Mouse (Mus musculus): ENCODE results near the gene Trappc12.

Gene Trappc12

DNA sequence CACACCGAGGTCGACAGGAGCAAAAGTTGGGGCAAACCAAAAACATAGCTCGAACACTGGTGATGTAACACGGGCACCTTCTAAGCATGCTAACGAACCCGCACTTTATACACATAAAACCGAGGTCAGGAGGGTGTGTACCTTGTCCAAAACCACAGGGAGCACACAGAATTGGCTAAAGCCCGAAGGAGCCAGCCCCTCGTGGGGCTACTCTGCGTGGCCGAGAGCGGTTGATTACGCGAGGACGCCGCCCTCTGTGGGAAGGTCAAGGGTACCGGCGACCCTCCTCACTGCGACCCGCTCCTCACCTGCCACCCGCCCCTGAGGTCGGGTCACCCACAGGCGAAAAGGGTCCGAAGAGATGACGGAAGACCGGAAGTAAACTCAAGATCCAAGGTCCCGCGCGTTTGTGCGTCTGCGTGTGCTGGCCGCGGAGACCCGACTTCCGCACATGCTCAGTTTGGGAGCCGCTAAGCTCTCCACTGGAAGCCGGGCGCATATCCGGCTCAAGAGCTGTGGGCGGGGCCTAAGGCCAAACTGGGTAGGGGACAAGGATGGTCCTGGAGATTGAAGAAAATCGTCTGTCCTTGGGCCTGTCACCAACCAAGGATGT, at the start of gene Trappc12:
Trappc12 (minus strand) TSS at position 452 of the 613 bp plus-strand sequence.
- peak; percentile 84 to 87 for DNase-seq (ENCODE audit: low spot score in 2 of 2)

GRCm38 (mm10) chr12:28799798-28800411, 49.6 kb upstream of the Trappc12 start:
- DNase-seq (ENCODE audit: low spot score in 2 of 2) = no peak

DNA sequence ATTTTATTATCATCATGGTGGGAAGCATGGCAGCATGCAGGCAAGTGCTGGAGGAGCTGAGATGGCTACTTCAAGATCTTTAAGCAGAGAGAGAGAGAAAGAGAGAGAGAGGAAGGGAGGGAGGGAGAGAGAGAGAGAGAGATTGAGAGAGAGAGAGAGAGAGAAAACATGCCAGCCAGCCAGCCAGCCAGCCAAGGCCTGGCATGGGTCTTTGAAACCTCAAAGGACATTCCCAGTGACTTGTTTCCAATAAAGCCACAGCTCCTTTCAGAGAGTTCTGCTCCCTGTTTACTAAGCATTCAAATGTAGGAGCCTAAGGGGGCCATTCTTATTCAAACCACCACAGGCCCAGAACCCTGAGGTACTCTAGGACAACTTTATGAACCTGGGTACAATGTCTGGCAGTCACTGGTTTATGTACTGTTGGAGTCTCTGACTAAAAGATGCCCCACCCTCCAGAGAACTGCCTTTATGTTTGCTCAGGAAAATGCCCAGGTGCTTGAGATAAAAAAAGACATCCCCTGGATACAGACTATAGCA, 46.7 kb upstream of the Trappc12 start:
- DNase-seq (ENCODE audit: low spot score in 2 of 2) = no peak

- no peak for DNase-seq (ENCODE audit: low spot score in 2 of 2)
Observed at GRCm38 (mm10) chr12:28795041-28795440, 44.8 kb upstream of the Trappc12 start.

- DNase-seq (ENCODE audit: low spot score in 2 of 2) = no peak
Observed at GRCm38 (mm10) chr12:28793715-28794114, 43.4 kb upstream of the Trappc12 start.

- DNase-seq (ENCODE audit: low spot score in 2 of 2) = no peak
Observed at GRCm38 (mm10) chr12:28792613-28793012, 42.3 kb upstream of the Trappc12 start.

DNA sequence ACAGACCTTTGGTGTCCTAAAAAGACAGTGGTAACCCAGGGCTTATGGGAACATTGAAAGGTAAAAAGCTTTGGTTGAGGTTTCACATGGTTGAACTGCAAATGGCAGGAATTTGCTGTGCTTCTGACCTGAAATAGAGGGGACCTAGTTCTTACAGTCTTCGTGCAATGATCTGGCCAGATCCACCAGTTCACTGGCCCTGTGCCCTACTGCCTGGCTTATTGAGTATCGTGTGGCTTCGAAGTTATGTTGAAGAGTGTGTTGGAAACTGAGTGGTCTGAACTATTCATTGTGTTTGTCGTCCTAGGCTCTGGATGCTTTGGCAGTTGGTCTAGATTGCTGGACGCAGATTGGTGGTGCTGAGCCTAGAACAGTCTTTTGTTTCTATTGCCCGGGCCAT, 36.0 kb upstream of the Trappc12 start:
- DNase-seq (ENCODE audit: low spot score in 2 of 2) = no peak

- DNase-seq (ENCODE audit: low spot score in 2 of 2) = no peak
Observed at GRCm38 (mm10) chr12:28785299-28785698, 35.0 kb upstream of the Trappc12 start.

GRCm38 (mm10) chr12:28784864-28785263, 34.6 kb upstream of the Trappc12 start:
- DNase-seq (ENCODE audit: low spot score in 2 of 2) = no peak

DNA sequence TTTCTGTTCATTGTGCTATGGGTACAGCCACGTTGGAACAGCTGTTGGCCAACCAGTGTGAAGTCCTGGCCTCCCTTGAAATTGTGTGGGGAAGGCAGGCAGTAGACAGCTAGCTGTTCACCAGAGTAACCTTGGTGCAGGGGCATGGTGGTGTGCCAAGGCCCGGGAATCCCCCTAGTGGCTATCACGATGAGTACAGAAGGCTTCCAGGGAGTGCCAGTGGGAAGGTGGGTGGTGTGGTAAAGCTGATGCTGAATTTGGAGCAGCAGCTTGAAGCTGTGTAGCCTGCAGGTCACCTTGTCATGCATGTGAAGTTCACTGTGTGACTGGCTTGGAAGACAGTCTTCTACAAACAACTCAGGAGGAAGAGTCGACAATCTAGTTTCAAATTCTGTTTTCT, 34.1 kb upstream of the Trappc12 start:
- peak; percentile 8 to 38 for DNase-seq (ENCODE audit: low spot score in 2 of 2)

DNA sequence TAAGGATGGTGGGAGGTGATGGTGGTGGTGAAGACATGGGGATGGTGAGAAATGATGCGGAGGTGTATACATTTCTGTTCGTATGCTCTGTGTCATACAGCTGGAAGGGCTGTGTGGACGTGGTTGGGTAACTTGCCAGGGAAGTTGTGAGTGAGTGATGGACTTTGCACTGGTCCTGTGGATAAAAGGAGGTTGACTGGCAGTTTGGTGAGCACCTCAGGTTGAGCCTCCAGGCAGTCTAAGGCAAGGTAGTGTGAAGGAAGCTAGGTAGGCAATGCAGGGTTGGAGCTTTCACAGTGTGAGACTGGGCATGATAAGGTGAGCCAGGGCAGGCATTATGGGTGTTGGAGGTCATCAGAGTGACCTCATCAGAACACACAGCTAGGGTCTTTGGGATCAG, 32.4 kb upstream of the Trappc12 start:
- DNase-seq (ENCODE audit: low spot score in 2 of 2) = no peak

DNA sequence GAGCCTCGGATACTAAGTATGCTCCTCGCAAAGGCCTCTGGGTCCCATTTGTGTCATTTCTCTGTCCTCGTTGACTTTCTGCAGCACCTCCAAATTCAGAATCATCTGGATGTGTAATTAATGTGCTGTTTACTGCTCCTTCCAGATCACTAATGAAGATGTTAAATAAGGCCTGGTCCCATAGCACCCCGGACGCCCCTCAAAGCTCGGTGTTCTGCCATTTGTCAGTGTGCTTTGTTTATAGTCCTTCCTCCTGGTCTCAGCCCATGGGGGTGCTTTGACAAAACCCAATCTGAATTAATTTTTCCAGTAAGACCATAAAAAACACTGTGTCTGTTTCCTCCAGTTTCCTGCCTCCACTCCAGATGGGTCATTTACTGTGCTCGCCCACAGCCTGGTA, 29.9 kb upstream of the Trappc12 start:
- no peak for DNase-seq (ENCODE audit: low spot score in 2 of 2)

GRCm38 (mm10) chr12:28775627-28776026, 25.4 kb upstream of the Trappc12 start:
- DNase-seq (ENCODE audit: low spot score in 2 of 2) = no peak

DNA sequence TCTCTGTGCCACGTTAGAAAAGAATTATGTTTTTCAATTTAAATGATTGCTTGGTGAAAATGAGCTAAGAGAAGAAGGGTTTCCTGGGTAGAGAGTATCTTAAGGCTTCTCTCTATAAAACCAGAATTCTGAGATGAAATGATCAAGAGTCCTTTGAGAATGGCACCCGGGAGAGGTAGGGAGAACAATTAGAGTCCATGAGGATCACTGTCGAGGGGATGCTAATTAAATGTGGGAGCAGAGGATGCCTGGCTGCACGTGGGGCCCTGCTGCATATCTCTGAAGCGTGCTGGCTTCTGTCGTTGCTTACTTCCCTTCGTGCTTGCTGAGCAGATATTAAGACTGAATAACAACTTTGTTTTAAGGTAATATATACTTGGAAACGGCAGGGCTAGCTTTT, 24.8 kb upstream of the Trappc12 start:
- no peak for DNase-seq (ENCODE audit: low spot score in 2 of 2)

GRCm38 (mm10) chr12:28773815-28774214, 23.5 kb upstream of the Trappc12 start:
- DNase-seq (ENCODE audit: low spot score in 2 of 2) = no peak

DNA sequence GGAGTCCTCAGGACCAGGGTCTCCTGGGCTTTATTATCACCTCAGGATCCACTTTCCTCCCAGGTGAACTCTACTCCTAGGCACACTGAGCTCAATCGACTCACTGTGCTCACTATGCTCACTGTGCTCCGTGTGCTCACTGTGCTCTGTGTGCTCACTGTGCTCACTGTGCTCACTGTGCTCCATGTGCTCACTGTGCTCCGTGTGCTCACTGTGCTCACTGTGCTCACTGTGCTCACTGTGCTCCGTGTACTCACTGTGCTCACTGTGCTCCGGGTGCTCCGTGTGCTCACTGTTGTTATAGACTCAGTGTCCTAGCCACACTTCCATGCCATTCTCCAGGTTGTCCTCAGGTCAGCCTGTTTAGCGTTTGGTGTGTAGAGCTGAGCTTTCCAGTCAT, 19.7 kb upstream of the Trappc12 start:
- no peak for DNase-seq (ENCODE audit: low spot score in 2 of 2)

DNA sequence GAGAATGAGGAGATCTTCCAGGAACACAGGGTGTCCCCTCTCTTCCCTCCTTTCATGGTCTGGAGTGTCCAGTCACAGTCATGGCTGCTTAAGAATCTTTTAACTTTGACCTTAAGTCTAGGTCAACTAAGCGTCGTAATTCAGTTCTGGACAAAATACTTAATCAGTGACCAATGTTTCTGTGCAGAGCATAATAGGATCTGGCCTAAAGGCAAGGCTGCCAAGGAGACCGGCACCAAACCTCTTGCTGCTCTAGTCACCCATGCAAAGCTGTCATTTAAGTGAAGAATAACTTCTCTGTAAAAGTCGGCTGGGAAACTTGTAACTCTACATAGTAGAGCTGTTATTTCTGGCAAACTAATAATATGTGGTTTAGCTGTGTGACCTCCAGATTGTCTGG, 5.7 kb upstream of the Trappc12 start:
- no peak for DNase-seq (ENCODE audit: low spot score in 2 of 2)

GRCm38 (mm10) chr12:28751508-28752263, 1.4 kb upstream of the Trappc12 start, which contains the start of gene Eipr1:
Gene Eipr1, plus strand, starts transcription at chr12:28751803.
- peak; percentile 84 to 85 for DNase-seq (ENCODE audit: low spot score in 2 of 2)

GRCm38 (mm10) chr12:28750876-28751275, 604 bp upstream of the Trappc12 start:
- no peak for DNase-seq (ENCODE audit: low spot score in 2 of 2)

- DNase-seq (ENCODE audit: low spot score in 2 of 2) = no peak
Observed at GRCm38 (mm10) chr12:28743328-28743727, 6.9 kb downstream of the Trappc12 start.

DNA sequence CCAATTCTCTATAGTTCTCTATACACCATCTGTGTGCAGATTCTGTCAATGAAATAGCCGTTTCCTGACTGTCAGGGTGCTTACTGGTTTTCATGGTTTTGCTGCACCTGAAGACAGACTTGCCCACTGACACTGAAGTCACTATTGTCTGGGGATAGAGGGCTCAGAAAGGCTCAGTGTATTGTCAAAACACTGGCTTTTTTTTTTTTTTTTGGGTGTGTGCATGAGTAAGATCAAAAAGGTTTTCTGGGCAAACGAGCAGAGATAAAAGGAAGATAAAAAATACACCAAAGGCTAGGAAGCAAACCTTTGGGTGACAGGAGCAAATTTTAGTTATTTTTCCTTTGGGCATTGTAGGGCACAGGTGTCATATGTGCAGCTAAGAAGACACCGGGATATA, 15.0 kb downstream of the Trappc12 start:
- DNase-seq (ENCODE audit: low spot score in 2 of 2) = no peak

GRCm38 (mm10) chr12:28734271-28734670, 16.0 kb downstream of the Trappc12 start:
- no peak for DNase-seq (ENCODE audit: low spot score in 2 of 2)
